Mouse (Mus musculus): Measurements from ENCODE around the gene Plekhg6.

DNA sequence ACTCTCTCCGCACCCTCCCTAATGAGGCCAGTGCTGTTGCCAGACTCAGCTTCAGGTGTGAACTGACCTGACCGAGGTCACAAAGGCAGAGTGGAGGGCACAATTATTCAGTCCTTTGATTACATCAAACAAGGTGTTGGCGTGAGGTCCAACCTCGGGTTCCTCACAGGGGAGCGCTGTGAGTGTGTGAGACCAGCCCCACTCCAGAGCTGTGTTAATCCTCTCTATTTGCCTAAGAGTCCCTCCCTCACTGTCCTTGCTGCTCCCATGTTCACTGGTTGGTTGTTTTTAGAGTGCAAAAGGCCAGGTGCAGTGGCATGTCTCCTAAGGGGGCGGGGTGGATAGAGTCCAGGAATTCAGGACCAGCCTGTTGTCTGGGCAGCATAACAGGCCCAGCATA lies 5.5 kb upstream of the Plekhg6 start:
- TF ChIP-seq CTCF (IDR thresholded peaks at IDR 0.05; ENCODE audit: extremely low read depth, insufficient read length, insufficient replicate concordance, low read depth, low read length) = no peak
- TF ChIP-seq POLR2A (IDR thresholded peaks at IDR 0.05; ENCODE audit: low read depth, low read length) = no peak
